Mouse (Mus musculus) hindbrain, embryonic 15.5 days (tissue): ENCODE data around the gene Anp32e. TPM values are rescaled to one million over a fixed set of nuclear protein-coding genes. Genes with fewer than 3 reads are reported as not detected.

Source experiments
- ATAC-seq: fragments of 200-750 bp; cut with Nextera tagmentation; 2 replicates; pipeline ENCODE4 v1.8.0; 2017; ENCODE audit warnings: low read depth, moderate number of reproducible peaks, moderate TSS enrichment; ENCODE audit not compliant: low FRiP score
- H3K27ac ChIP-seq: fragments of 300-500 bp; sonication (generic); replicated peaks from 2 replicates; pipeline ENCODE4 v1.5.1; 2015; ENCODE audit warnings: mild to moderate bottlenecking, inconsistent platforms
- H3K27me3 ChIP-seq: fragments of 300-500 bp; sonication (generic); 2 replicates; pipeline ENCODE4 v1.6.1; 2015; ENCODE audit warnings: control low read depth, inconsistent platforms
- H3K36me3 ChIP-seq: fragments of 300-500 bp; sonication (generic); 2 replicates; pipeline ENCODE4 v1.6.1; 2015; ENCODE audit warnings: control low read depth, inconsistent platforms
- H3K4me1 ChIP-seq: fragments of 300-500 bp; sonication (generic); replicated peaks from 2 replicates; pipeline ENCODE4 v1.6.1; 2015; ENCODE audit warnings: control low read depth, inconsistent platforms
- H3K4me2 ChIP-seq: fragments of 300-500 bp; sonication (generic); 2 replicates; pipeline ENCODE4 v1.6.1; 2015; ENCODE audit warnings: moderate library complexity, mild to moderate bottlenecking, inconsistent platforms
- H3K4me3 ChIP-seq: fragments of 300-500 bp; sonication (generic); 2 replicates; pipeline ENCODE4 v1.5.1; 2015; ENCODE audit warnings: mild to moderate bottlenecking, inconsistent platforms
- H3K9ac ChIP-seq: fragments of 300-500 bp; sonication (generic); 2 replicates; pipeline ENCODE4 v1.6.1; 2015; ENCODE audit warnings: inconsistent platforms
- H3K9me3 ChIP-seq: fragments of 300-500 bp; sonication (generic); 2 replicates; pipeline ENCODE4 v1.6.1; 2016; ENCODE audit warnings: control low read depth, inconsistent platforms
- WGBS: fragments of 180-500 bp; shearing (Covaris S2); methylation state at CpG from one replicate; pipeline ENCODE4 v1.1.7; 2015; 5-methylcytosine and 5-hydroxymethylcytosine counted together
- polyA plus RNA-seq: library from polyadenylated mRNA; unstranded; fragments of >200 nt; fragmentation: Nextera tagmentation; extraction: Ambion mirVana; gene quantifications from 2 replicates; pipeline ENCODE4 v1.2.1, GENCODE M21; 2015

Anp32e gene
- polyA plus RNA-seq, 1 experiment from 2014 or later = 117 TPM

- Histone ChIP-seq H3K4me2 (peak overlapping the region; percentile 50), H3K27ac (peak overlapping the region; percentile 90), H3K9me3 (no peaks in the 10 kb centered on the region), H3K27me3 (no peaks in the 10 kb centered on the region), H3K4me3 (peak overlapping the region; percentile 16), H3K9ac (peak overlapping the region; percentile 21; the same call in 1 of the 2 replicates), H3K36me3 (peaks cover 19% of the 10 kb centered on the region), H3K4me1 (peaks cover 23% of the 10 kb centered on the region)
- WGBS = 5% methylated on average over 12 of the region's 12 CpGs
- ATAC-seq = peak; percentile 94
Observed at GRCm38 (mm10) chr3:95985209-95986000, 56.4 kb downstream of the Anp32e start.

DNA sequence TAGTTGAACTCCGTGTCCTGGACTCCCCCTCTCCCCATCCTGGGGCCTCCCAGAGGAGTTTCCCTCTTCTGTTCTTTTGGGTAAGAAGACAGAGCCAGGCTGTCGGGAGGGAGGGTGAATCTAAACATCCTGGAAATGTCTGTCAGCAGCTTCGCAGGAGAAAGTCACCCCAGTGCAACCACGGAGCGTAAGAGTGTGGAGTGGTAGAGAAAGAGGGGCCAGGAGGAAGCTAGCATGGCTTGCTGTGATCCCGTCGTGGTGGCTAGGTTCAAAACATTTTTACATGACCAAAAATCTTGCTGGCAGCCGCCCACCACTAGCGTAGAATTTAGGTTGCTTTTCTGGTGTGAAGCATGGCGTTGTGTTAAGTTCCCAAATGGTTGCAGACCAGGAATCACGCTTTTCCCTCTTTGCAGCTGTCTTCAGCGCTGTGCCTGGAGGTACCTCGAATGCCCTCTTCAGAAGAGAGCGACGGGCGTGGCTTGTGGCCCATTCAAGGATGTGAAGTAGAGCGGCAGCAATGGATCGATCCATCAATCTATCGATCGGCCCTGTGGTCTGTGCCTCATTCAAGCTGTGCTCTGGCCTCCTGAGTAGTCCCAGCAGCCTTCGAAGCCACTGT lies 57.1 kb downstream of the Anp32e start:
- Histone ChIP-seq H3K27me3 (no peaks in the 10 kb centered on the region), H3K36me3 (peaks cover 26% of the 10 kb centered on the region), H3K4me1 (peaks cover 23% of the 10 kb centered on the region), H3K9ac (0 out of 2 replicates have a peak overlapping the region, but pooled peaks have one; percentile 21), H3K4me3 (peak overlapping the region; percentile 16), H3K9me3 (no peaks in the 10 kb centered on the region), H3K27ac (peak overlapping the region; percentile 90), H3K4me2 (peak overlapping the region; percentile 50)
- 1% methylated on average over 21 of the region's 21 CpGs for WGBS
- peak; percentile 19 for ATAC-seq

- 76% methylated on average over 4 of the region's 4 CpGs for WGBS
- H3K4me1 ChIP-seq = peaks cover 25% of the 10 kb centered on the region
Observed at GRCm38 (mm10) chr3:95986984-95987383, 57.9 kb downstream of the Anp32e start.

DNA sequence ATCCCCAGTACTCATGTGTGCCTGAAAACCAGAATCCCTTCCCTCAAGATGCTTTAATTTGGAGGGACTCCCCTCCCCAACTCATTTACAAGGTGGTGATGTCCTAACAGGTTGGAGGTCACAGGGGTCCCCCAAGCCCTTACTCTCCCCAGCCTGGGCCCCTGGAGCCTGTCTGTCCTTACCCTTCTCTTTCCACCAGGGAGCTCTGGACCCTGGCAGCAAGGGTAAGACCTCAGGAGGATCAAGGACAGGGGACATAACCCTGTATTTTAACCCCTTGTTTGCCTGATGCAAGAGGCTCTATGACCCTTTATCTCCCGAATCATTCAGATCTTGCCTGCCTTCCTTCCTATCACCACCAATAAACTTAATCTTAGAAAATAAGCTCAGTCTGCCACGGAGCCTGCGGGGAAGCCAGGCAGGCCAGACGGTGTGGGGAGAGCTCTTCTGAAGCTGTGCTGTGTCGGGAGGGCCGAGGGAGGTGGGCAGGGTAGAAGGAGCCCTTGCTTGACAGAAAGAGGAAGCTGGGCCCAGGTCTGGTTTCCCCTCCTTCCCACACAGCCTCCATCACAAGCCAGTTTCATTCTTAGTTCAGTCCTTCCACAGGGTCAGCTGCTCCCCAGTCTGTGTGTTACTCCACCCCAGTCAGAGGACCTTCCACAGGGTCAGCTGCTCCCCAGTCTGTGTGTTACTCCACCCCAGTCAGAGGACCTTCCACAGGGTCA lies 58.5 kb downstream of the Anp32e start:
- H3K9me3 ChIP-seq = no peaks in the 10 kb centered on the region
- WGBS = 77% methylated on average over 6 of the region's 6 CpGs
- H3K36me3 ChIP-seq = peaks cover 38% of the 10 kb centered on the region
- H3K4me2 ChIP-seq = no peak overlapping the region
- no peak overlapping the region for H3K4me3 ChIP-seq
- no peak overlapping the region for H3K27ac ChIP-seq
- H3K9ac ChIP-seq = no peak overlapping the region
- H3K27me3 ChIP-seq = no peaks in the 10 kb centered on the region
- H3K4me1 ChIP-seq = peaks cover 30% of the 10 kb centered on the region
- no peak for ATAC-seq

More at GRCm38 (mm10) chr3:95986984-95987383, 57.9 kb downstream of the Anp32e start:
- Histone ChIP-seq H3K4me3 (no peak overlapping the region), H3K36me3 (peaks cover 34% of the 10 kb centered on the region), H3K9ac (no peak overlapping the region), H3K9me3 (no peaks in the 10 kb centered on the region), H3K27ac (no peak overlapping the region), H3K4me2 (no peak overlapping the region), H3K27me3 (no peaks in the 10 kb centered on the region)
- ATAC-seq = no peak

DNA sequence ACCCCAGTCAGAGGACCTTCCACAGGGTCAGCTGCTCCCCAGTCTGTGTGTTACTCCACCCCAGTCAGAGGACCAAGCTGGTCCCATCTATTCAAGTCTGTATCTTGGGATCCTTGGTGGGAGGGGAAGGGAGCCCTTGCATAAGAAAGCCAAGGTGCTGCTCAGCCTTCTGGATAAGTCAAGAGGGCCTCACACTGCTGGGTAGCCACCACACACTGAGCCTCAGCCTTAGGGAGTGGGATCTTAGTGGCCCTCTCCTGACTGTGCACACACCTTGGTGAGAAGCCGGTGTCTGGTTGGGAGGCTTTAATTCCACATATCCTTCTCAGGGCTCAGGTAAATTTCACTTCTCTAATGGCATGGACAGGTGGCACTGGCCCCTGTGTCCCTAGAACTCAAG lies 59.1 kb downstream of the Anp32e start:
- no peaks in the 10 kb centered on the region for H3K27me3 ChIP-seq
- 97% methylated on average over 1 of the region's 1 CpGs for WGBS
- H3K4me2 ChIP-seq = no peak overlapping the region
- peaks cover 36% of the 10 kb centered on the region for H3K4me1 ChIP-seq
- peaks cover 38% of the 10 kb centered on the region for H3K36me3 ChIP-seq
- H3K9ac ChIP-seq = no peak overlapping the region
- H3K9me3 ChIP-seq = no peaks in the 10 kb centered on the region
- ATAC-seq = no peak
- no peak overlapping the region for H3K4me3 ChIP-seq
- H3K27ac ChIP-seq = no peak overlapping the region

- ATAC-seq = no peak
- peaks cover 44% of the 10 kb centered on the region for H3K4me1 ChIP-seq
- no peaks in the 10 kb centered on the region for H3K9me3 ChIP-seq
- H3K4me3 ChIP-seq = no peak overlapping the region
- no peak overlapping the region for H3K9ac ChIP-seq
- no peaks in the 10 kb centered on the region for H3K27me3 ChIP-seq
- peaks cover 38% of the 10 kb centered on the region for H3K36me3 ChIP-seq
- WGBS = 49% methylated on average over 10 of the region's 10 CpGs
- H3K27ac ChIP-seq = no peak overlapping the region
- no peak overlapping the region for H3K4me2 ChIP-seq
Observed at GRCm38 (mm10) chr3:95988969-95989368, 59.9 kb downstream of the Anp32e start.

DNA sequence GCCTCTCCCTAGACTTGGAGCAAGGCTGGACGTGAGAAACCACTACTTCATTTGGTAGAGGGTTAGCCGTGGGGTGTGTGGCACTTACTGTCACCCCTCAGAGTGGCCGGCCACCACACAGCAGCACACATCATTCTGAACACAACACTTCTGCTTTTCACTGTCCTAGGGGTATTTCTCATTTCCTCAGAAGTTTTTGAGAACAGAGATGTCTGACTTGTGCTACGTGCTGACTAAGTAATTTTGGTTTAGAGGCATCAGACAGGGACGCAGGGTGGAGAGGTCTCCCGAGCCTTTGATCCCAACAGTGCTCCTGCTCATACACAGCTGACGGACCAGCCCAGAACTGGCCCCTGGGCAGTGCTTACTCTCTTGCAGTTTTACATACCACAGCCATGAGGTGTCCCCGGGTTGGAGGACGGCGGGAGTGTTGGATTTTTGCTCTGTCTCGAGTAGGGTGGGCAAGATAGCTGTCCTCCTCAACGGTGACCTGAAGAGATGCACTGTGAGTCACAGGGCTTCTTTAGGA lies 61.4 kb downstream of the Anp32e start:
- no peak for ATAC-seq
- Histone ChIP-seq H3K4me1 (peaks cover 42% of the 10 kb centered on the region), H3K27me3 (no peaks in the 10 kb centered on the region), H3K4me3 (no peak overlapping the region), H3K9ac (no peak overlapping the region), H3K9me3 (no peaks in the 10 kb centered on the region), H3K27ac (no peak overlapping the region), H3K36me3 (peaks cover 38% of the 10 kb centered on the region), H3K4me2 (no peak overlapping the region)
- 90% methylated on average over 12 of the region's 12 CpGs for WGBS

- Histone ChIP-seq H3K36me3 (peaks cover 38% of the 10 kb centered on the region), H3K9me3 (no peaks in the 10 kb centered on the region), H3K9ac (peak overlapping the region; percentile 76), H3K27ac (peak overlapping the region; percentile 97), H3K4me1 (peaks cover 48% of the 10 kb centered on the region), H3K27me3 (no peaks in the 10 kb centered on the region), H3K4me2 (peak overlapping the region; percentile 82), H3K4me3 (peak overlapping the region; percentile 74)
- WGBS = 39% methylated on average over 4 of the region's 5 CpGs
- no peak for ATAC-seq
Observed at GRCm38 (mm10) chr3:95992990-95993603, 64.1 kb downstream of the Anp32e start.

GRCm38 (mm10) chr3:95993881-95994280 lies 64.8 kb downstream of the Anp32e start:
- H3K4me3 ChIP-seq = peak overlapping the region; percentile 74
- no peaks in the 10 kb centered on the region for H3K27me3 ChIP-seq
- peak overlapping the region; percentile 82 for H3K4me2 ChIP-seq
- H3K9me3 ChIP-seq = no peaks in the 10 kb centered on the region
- peak overlapping the region; percentile 97 for H3K27ac ChIP-seq
- 18% methylated on average over 4 of the region's 4 CpGs for WGBS
- H3K36me3 ChIP-seq = peaks cover 32% of the 10 kb centered on the region
- peaks cover 48% of the 10 kb centered on the region for H3K4me1 ChIP-seq
- ATAC-seq = no peak
- H3K9ac ChIP-seq = peak overlapping the region; percentile 76

DNA sequence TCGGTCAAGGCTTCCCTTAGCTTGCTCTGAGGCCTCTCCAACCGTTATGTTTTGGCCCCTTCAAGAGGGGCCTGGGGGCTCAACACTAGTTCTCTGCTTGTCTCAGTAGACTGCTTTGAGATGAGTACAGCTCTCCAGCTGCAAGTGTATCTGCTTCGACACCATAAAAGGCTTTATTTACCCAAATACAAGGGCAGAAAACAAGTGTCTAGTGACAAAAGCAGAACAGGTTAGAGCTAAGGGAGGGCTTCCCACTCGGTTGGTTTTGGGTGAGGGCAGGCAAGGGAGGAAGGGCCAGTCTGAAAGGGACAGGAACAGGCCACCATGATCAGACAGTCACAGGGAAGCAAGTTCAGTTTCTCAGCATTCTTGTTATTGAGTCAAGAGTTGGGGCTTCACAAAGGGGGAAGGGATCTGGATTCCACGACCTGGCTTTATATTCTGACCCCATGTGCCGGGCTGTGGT lies 65.4 kb downstream of the Anp32e start:
- peaks cover 29% of the 10 kb centered on the region for H3K36me3 ChIP-seq
- peak overlapping the region; percentile 82 for H3K4me2 ChIP-seq
- peaks cover 48% of the 10 kb centered on the region for H3K4me1 ChIP-seq
- H3K9me3 ChIP-seq = no peaks in the 10 kb centered on the region
- H3K27me3 ChIP-seq = no peaks in the 10 kb centered on the region
- H3K27ac ChIP-seq = peak overlapping the region; percentile 97
- no peak for ATAC-seq
- H3K9ac ChIP-seq = peak overlapping the region; percentile 76
- H3K4me3 ChIP-seq = peak overlapping the region; percentile 74
- 4% methylated on average over 6 of the region's 6 CpGs for WGBS

DNA sequence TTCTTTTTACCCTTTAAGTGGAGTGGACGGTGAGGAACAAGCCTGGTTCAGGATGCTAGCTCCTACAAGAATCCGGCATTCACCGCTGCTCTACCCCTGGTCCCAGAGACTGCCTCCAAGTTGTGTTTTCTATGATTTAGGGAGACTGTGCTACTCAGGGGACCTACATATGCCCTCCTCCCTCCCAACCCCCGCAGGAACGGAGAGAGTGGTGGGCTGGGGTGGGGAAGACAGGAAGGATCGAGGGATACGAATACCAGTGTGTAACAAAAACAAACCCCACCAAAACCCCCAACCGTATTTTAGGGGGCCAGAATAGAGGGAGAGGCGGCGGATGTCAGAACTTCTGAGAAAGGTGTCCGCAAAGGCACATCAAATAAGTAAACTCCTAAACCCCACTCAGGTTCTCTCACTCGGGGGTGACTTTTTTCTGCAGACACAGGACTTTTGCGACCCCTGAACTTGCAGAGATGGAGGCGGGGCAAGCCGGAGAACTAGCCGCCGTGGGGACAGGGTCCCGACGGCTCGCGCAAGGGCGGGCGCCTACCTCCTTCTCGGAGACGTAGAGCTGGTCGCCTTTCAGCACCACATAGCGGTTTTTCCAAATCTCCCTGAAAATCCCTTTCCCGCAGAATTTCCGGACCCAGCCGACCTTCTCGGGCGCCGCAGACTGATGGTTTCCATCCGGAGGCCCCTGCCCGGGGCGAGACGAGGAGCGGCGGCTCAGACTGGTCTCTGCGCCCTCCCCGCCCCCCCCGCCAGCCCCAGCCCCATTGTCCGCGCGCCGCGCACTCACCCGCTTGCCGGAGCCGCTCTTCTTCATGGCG lies 66.1 kb downstream of the Anp32e start:
- WGBS = under 1% methylated on average over 51 of the region's 51 CpGs

More for the DNA sequence above, 66.1 kb downstream of the Anp32e start:
- Histone ChIP-seq H3K36me3 (peaks cover 21% of the 10 kb centered on the region), H3K27ac (peak overlapping the region; percentile 97), H3K9me3 (no peaks in the 10 kb centered on the region), H3K27me3 (no peaks in the 10 kb centered on the region), H3K4me2 (peak overlapping the region; percentile 82), H3K9ac (peak overlapping the region; percentile 76), H3K4me3 (peak overlapping the region; percentile 74), H3K4me1 (peaks cover 48% of the 10 kb centered on the region)
- ATAC-seq = peak; percentile 67
